Mouse (Mus musculus) cerebellum, postnatal 25 days (tissue): ENCODE results near the gene Ormdl2.

Source experiments
- DNase-seq, 2 experiments: peaks; one replicate each; pipeline ENCODE4 v3.0.0; 2021; ENCODE audit warnings: mixed read lengths in 2 of 2

Gene Ormdl2

DNA sequence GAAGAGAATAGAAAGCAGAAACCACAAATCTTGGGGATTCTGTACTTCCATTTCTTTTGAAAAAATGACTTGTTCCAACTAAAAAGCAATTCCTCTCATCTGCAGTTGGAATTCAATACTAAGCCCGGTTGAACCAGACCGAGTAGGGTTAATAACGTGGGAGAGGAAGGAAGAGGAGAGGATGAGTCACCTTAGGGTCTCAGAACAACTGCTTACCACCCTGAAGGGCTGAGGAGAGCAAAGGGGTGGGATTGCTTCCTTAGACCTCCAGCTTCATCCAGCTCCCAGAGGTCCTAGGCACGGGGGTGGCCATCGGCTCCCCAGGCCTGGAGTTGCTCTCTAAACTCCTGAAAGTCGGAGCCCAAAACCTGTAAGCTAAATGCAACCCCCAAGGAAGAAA, 18.1 kb downstream of the Ormdl2 start:
- DNase-seq: no peak

DNA sequence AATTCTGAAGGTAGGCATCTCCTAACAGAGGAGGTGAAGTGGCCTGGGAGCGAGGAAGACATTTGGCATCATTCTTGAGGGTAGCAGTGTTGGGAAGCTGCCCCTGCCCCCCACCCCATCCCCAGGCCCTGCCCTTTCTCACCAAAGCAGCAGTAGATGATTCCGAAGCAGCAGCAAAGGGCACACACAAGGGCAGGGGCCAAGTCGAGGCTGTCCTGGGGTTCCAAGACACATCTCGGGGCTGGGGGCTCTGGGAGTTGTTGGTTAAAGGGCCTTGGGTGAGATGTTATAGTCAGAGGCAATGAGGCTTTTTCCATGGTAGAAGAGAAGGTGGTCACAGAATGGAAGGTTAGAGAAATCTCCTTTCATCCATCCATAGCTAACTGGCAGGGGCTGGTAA, 18.5 kb downstream of the Ormdl2 start:
- no peak for DNase-seq

DNA sequence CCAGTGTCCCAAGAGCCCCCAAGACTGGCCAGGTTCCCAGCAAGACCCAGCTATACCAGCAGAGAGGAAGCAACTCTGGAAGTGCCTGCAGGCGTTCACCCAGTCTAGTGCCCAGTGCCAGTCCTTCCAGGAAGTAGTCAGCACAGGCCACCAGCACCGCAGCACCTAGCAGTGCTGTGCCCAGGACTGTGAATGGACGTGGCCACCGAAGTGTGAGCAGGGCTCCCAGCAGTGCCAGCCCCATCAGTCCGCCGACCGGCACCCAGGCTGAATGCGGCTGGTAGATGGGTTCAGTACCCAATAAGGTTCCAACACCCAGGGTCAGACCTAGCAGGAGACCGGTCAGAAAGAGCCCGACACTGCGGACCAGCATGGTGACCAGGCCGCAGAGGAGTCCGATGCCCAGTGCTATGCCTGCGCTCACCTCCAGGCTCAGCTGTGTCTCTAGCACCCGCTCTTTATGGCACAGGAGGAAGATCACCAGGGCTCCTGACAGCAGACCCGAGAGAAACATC, 19.4 kb downstream of the Ormdl2 start:
- peak in 1 of 2 experiments; percentile 10 for DNase-seq

DNA sequence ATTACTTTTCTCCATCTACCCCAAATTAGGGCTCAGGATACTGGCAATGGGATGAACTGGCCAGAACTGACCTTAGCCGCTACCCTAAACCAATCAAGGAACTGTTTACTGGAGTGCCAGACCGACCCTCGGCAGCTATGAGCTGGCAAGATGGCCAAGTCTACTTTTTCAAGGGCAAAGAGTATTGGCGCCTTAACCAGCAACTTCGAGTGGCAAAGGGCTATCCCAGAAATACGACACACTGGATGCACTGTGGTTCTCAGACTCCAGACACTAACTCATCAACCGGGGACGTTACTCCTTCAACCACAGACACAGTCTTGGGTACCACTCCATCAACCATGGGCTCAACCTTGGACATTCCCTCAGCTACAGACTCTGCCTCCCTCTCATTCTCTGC, 22.8 kb downstream of the Ormdl2 start:
- no peak for DNase-seq

DNA sequence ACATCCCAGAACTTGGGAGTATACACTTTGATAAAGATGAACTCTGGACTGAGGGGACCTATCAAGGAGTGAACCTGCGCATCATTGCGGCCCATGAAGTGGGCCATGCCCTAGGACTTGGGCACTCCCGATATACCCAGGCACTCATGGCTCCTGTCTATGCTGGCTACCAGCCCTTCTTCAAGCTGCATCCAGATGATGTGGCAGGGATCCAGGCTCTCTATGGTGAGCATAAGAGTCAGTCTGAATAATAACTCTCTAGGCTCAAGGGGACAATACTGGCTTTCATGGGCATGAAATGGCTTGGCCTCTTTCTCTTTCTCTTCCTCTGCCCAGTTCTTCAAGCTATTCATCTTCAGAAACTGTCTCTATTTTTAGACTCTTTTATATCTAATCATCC, 25.9 kb downstream of the Ormdl2 start:
- DNase-seq: peak in 1 of 2 experiments; percentile 23

DNA sequence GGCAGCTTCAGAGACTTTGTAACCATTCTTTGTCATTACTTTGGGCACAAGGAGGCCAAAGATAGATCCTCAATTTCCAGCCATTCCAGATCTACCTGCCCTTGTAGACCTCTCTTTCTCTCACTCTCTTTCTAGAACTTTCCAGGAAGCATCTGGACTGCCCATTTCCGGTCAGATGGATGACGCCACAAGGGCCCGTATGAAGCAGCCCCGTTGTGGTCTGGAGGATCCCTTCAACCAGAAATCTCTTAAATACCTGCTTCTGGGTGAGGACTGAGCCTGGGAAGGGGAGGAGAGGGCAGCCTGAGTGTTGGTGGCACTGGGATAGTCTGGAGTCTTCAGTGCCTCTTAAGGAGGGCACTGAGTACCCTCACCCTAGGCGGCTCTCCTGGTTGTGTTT, 27.1 kb downstream of the Ormdl2 start:
- no peak for DNase-seq

DNA sequence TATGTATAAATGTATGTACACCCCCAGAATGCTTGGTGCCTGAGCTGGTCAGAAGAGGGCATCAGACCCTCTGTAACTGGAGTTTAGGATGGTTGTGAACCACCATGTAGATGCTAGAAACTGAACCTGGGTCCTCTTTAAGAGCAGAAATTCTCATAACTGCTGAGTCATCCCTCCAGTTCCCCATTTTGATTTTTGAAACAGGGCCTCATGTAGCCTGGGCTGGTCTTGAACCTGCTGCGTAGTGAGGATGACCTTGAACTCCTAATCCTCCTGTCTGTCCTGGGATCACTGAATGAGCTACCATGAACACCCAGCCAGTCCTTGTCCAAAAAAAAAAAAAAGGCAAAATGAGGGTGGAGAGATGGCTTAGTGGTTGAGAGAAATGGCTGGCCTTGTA, 28.2 kb downstream of the Ormdl2 start:
- no peak for DNase-seq

DNA sequence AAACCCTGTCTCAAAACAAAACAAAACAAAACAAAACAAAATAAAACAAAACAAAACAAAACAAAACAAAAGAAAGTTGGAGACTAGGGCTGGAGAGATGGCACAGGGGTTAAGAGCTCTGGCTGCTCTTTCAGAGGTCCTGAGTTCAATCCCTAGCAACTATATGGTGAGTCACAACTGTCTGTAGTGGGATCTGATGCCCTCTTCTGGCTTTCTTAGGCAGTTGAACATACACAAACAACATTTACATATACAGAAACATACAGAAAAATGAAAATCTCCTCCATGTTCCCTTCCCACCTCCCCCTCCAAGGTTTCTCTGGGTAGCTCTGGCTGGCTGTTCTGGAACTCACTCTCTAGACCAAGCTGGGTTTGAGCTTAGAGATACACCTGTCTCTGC, 29.4 kb downstream of the Ormdl2 start:
- no peak for DNase-seq

DNA sequence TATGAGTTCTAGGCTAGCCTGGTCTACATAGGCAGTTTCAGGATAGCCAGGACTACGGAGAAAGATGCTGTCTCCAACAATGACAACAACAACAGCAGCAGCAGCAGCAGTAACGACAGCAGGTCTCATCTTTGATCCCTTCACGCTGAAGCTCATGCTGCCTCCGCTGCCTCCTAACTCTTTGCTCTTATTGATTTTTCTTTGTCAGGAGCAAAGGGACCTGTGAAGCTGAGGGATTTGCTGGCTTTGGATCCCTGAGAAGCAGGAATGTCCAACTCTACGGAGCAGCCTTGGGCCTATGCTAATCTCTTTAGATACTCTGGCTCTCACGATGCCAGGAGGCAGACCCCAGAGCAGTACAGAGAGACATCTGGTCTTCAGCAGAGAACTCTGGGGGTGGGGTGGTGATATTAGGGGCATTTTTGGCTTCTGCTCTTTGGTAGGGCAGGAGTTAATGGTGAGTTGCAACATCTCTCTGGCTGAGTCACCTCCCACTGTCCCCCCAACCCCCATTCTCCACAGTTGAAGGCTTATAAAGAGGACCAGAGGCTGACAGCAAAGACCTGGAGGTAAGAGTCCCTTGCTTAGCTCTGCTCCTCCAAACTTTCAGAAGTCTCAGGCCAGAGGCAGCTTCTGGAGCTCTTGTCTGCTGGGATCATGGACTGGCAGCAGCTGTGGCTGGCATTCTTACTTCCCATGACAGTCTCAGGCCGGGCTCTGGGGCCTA, 30.9 kb downstream of the Ormdl2 start, which contains the start of gene Mmp19:
TSS of gene Mmp19 (plus strand) at position 513 of the 727 bp plus-strand sequence.
- DNase-seq: no peak

DNA sequence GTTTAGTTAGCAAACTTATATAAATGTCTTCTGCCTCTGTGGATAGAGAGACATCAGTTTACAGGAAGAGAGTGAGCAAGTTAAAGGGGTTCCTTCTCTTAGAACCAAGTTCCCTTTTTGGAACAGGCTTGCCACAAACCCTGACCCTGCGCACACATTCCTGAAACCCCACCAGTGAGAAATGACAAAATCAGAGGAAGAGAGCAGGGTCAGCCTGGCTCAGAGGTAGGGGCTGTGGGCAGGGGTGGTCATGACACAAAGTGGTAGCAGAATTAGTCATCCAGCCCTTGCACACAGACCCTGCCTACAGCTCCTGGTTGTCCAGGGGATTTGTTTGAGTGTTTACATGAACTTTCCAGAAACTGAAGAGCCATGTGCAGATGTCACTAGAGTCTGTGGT, 41.2 kb downstream of the Ormdl2 start:
- DNase-seq: no peak

DNA sequence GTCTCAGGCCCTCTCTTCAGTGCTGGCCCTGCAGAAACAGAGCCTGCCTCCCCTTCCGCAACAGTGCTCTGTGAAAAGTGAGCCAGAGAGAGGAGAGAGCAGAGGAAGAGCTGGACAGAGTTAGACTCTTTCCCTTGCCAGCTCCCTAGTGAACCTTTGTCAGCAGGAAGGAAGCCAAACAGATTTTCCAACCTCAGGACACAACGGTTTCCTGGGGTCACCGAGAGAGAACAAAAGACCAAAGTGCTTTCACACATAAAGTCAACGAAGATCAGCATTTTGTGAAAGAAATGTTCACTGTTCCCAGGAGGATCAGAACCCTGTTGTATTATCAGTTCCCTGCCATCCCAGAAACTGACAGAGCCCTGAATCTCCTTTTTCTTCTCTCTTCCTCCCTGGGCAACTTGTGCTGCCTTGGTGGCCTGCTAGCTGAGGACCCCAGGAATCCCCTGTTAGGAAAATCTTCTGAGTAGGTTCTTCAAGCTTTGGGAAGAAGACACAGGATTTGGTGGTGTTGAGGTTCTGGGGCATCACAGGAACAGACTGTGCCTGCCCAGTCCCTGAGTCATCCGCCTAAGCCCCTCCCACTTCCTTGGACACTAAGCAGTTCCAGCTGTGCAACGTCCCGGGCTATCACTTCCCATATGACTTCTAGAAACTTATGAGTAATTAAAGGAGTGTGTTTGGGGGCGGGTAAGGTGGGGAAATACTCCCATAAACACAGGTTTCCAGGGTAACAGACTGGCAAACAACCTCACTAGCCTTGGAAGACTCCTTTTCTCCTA, 42.2 kb downstream of the Ormdl2 start:
- no peak for DNase-seq

DNA sequence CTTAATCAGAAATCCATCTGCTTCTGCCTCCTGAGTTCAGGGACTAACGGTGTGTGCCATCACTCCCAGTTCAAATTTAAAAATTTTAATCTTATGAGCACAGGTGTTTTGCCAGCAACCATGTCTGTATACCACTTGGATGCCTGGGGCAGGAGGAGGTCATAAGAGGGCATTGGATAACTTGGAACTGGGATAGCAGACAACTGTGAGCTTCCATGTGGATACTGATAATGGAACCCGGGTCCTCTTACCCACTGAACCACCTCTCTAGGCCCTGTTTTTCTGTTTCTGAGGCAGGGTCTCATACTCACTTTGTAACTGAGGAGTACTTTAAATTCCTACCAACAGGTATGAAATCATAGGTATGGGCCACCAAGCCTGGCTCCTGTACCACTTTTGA, 43.0 kb downstream of the Ormdl2 start:
- no peak for DNase-seq

DNA sequence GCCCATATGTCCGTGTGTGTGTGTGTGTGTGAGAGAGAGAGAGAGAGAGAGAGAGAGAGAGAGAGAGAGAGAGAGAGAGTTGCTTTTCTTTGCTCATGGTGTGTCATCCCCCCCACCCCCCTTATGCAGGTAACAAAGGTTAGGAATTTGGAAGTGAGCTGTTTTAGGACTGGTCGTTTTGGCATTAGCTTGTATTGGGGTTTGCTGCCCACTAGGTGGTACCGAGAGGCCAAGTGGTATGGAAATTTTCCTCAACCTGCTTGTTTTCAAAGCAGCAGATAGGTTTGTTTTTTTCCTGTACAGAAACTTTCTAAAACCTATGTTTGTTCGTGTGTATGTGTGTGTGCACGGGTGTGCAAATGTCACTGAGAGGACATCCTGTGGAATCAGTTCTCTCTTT, 47.8 kb downstream of the Ormdl2 start:
- no peak for DNase-seq

DNA sequence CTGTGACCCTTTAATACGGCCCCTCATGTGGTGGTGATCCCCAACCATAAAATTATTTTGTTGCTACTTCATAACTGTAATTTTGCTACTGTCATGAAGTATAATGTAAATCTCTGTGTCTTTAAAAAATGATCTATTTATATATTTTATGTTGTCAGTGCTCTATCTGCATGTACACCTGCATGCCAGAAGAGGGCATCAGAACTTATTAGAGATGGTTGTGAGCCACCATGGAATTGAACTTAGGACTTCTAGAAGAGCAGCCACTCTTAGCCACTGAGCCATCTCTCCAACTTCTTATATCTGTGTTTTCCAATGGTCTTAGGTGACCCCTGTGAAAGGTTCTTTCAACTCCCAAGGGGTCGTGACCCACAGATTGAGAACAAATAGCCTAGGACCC, 48.5 kb downstream of the Ormdl2 start:
- no peak for DNase-seq
